Mouse (Mus musculus): ENCODE measurements around the gene Esyt1.

The Esyt1 gene

GRCm38 (mm10) chr10:128487861-128488712 is 37.6 kb downstream of the Esyt1 start:
- no peak for DNase-seq (ENCODE audit: low read depth, low spot score)

GRCm38 (mm10) chr10:128486370-128486769 is 39.3 kb downstream of the Esyt1 start:
- DNase-seq (ENCODE audit: low read depth, low spot score) = no peak

DNA sequence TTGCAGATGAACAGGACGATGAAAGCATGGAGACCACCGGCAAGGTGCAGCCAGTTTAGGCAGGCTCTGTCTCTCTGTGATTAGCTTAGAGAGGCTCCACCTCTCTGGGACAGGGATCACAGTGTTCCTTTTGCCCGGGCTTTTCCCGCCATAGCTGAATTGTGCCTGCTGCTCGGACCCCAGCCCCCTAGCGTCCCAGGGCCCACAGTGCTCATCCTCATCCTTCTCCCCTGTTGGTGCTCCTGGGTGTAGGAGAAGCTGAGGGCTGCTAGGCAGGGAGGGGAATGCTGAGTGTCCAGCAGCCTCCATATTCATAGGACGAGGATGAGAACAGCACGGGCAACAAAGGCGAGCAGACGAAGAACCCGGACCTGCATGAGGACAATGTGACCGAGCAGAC is 51.3 kb downstream of the Esyt1 start:
- DNase-seq (ENCODE audit: low read depth, low spot score) = no peak

- DNase-seq (ENCODE audit: low read depth, low spot score) = no peak
Observed at GRCm38 (mm10) chr10:128460270-128460630, 65.4 kb downstream of the Esyt1 start.

Data from CD4-positive, CD25-positive, alpha-beta regulatory T cell, adult 2 months (primary cell).